In genomic region chr11:95046980-95047680, GRCm38 (mm10) we compare ENCODE assay signal across 8 mouse cellular contexts. TPM values are rescaled to one million over a fixed set of nuclear protein-coding genes. Genes with fewer than 3 reads are reported as not detected.
DNase-seq lines count a peak whose midpoint lies in the region; ATAC-seq lines count a peak whose summit lies in the region.

No protein-coding gene starts in this region.

- H3K27ac ChIP-seq in lung, embryonic 15.5 days, result no peak overlapping the region

- H3K4me3 ChIP-seq in lung, embryonic 15.5 days, result no peak overlapping the region

- peaks cover 24% of the 10 kb centered on the region for H3K36me3 ChIP-seq in lung, embryonic 15.5 days

- no peaks in the 10 kb centered on the region for H3K4me1 ChIP-seq in lung, embryonic 15.5 days

- DNase-seq in frontal cortex, postnatal 25 days (ENCODE audit: low spot score in 2 of 2), result no peak
- peak; percentile 80 for DNase-seq in CD4-positive, CD25-positive, alpha-beta regulatory T cell, adult 2 months (ENCODE audit: low read depth, low spot score)
- DNase-seq in brain, adult 2 months (ENCODE audit: low read depth, low spot score), result peak; percentile 82
- DNase-seq in induced T-regulatory cell, adult 2 months (ENCODE audit: low read depth), result peak; percentile 80
- DNase-seq in spleen, postnatal 10 days (ENCODE audit: low spot score in 2 of 2), result peak; percentile 45 to 70

- no peak overlapping the region for H3K9ac ChIP-seq in lung, embryonic 15.5 days

- H3K4me2 ChIP-seq in lung, embryonic 15.5 days, result no peak overlapping the region

- H3K9me3 ChIP-seq in lung, embryonic 15.5 days, result no peaks in the 10 kb centered on the region

- 48% methylated on average over 9 of the region's 9 CpGs for WGBS in lung, embryonic 15.5 days

- peak; percentile 67; the same call in 1 of the 2 replicates for ATAC-seq in frontal cortex, adult (ENCODE audit: low TSS enrichment)
- ATAC-seq in erythroblast, adult 5-6 weeks (replicated peaks; ENCODE audit: low FRiP score, poor library complexity, severe bottlenecking), result peak; percentile 53
- 0 out of 2 replicates have a peak, but pooled peaks have one; percentile 27 for ATAC-seq in lung, embryonic 15.5 days (ENCODE audit: borderline replicate concordance, extremely low read depth, low FRiP score, low TSS enrichment)

- no peaks in the 10 kb centered on the region for H3K27me3 ChIP-seq in lung, embryonic 15.5 days

RNA-seq across cellular contexts. Expression of gene Pdk2, which starts 6.0 kb away (rescaled TPM):
- total RNA-seq in erythroblast, adult 5-6 weeks (2015; ENCODE audit: low replicate concordance), result 1.3 and 7.9 TPM in 2 replicates
- 0.60 and 5.6 TPM in 2 replicates for total RNA-seq in erythroblast, adult 5-6 weeks (2017; ENCODE audit: low replicate concordance)
- polyA plus RNA-seq in lung, embryonic 15.5 days (2015; fragmentation: Nextera tagmentation; extraction: Ambion mirVana), result 27.8 and 30.9 TPM in 2 replicates

RNA-seq across cellular contexts. Expression of gene Itga3, which starts 29.5 kb away (rescaled TPM):
- not detected in 2 replicates for total RNA-seq in erythroblast, adult 5-6 weeks (2015; ENCODE audit: low replicate concordance)
- not detected in 2 replicates for total RNA-seq in erythroblast, adult 5-6 weeks (2017; ENCODE audit: low replicate concordance)
- 27.0 and 27.3 TPM in 2 replicates for polyA plus RNA-seq in lung, embryonic 15.5 days (2015; fragmentation: Nextera tagmentation; extraction: Ambion mirVana)

RNA-seq across cellular contexts. Expression of gene Samd14, which starts 37.5 kb away (rescaled TPM):
- total RNA-seq in erythroblast, adult 5-6 weeks (2015; ENCODE audit: low replicate concordance), result 22.1 and 25.9 TPM in 2 replicates
- total RNA-seq in erythroblast, adult 5-6 weeks (2017; ENCODE audit: low replicate concordance), result 32.0 and 47.1 TPM in 2 replicates
- polyA plus RNA-seq in lung, embryonic 15.5 days (2015; fragmentation: Nextera tagmentation; extraction: Ambion mirVana), result 17.1 and 17.4 TPM in 2 replicates

RNA-seq across cellular contexts. Expression of gene Ppp1r9b, which starts 56.3 kb away (rescaled TPM):
- 21.9 and 30.7 TPM in 2 replicates for total RNA-seq in erythroblast, adult 5-6 weeks (2015; ENCODE audit: low replicate concordance)
- total RNA-seq in erythroblast, adult 5-6 weeks (2017; ENCODE audit: low replicate concordance), result 41.1 and 45.2 TPM in 2 replicates
- 8.8 and 9.3 TPM in 2 replicates for polyA plus RNA-seq in lung, embryonic 15.5 days (2015; fragmentation: Nextera tagmentation; extraction: Ambion mirVana)

Comparison
In these comparisons a context has a peak if more than half of its experiments do, and no peak if none do; other contexts are left out.
1. DNase-seq: peak in CD4-positive, CD25-positive, alpha-beta regulatory T cell, adult 2 months (single experiment), brain, adult 2 months (single experiment), induced T-regulatory cell, adult 2 months (single experiment) and spleen, postnatal 10 days (2 of 2); none in frontal cortex, postnatal 25 days (0 of 2).
2. Peak in every context shown above with its lines, with median percentiles within 50 percentile points of each other: ATAC-seq.